Mouse (Mus musculus) cerebellum, adult 2 months (tissue): ENCODE measurements around the gene Fam129b.

ENCODE experiments used
- CTCF ChIP-seq: fragments of 200-500 bp; IDR thresholded peaks from 2 replicates; pipeline ENCODE4 v1.5.1; 2011; ENCODE audit warnings: low read depth, mild to moderate bottlenecking, control low read depth, low read length, moderate library complexity, borderline replicate concordance; ENCODE audit not compliant: insufficient read depth
- POLR2A ChIP-seq: fragments of 200-500 bp; IDR thresholded peaks from 2 replicates; pipeline ENCODE4 v1.6.1; 2011; ENCODE audit warnings: low read length, control low read depth, borderline replicate concordance; ENCODE audit not compliant: insufficient read depth

DNA sequence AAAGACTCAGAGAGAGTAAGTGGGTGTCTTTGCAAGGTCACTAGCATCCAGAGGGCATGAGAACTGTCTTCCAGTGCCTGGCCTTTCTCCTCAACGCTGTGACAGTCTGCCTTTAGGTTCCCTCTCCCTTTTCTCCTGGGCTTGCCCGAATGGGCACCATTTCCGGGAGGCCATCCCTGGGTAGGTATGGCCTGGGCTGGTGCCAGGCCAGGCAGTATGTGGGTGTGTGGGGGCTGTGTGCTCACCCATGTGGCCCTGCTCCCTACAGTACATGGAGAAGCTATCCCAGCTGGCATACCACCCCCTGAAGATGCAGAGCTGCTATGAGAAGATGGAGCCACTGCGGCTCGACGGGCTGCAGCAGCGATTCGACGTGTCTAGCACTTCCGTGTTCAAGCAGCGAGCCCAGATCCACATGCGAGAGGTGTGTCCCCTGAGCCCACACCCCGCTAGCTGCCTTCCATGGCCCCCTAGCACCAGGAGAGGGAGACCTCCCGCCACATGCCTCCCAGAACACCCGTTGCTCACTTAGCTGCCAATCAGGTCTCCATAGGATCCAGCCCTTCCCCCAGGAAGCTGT is 46.0 kb downstream of the Fam129b start:
- TF ChIP-seq CTCF (no peak), POLR2A (no peak)
